Mouse (Mus musculus) forebrain, postnatal 0 days (tissue): ENCODE results near the gene Timm10. TPM values are rescaled to one million over a fixed set of nuclear protein-coding genes. Genes with fewer than 3 reads are reported as not detected.

Experiments used
- ATAC-seq: fragments of 200-750 bp; cut with Nextera tagmentation; 2 replicates; pipeline ENCODE4 v1.8.0; 2017; ENCODE audit warnings: mild to moderate bottlenecking, moderate library complexity
- DNase-seq: peaks from one replicate; pipeline ENCODE4 v3.0.0-alpha.2; 2015
- H3K27ac ChIP-seq: fragments of 300-500 bp; sonication (generic); 2 replicates; pipeline ENCODE4 v1.5.1; 2014; ENCODE audit warnings: low read depth, mild to moderate bottlenecking, antibody characterized with exemption, low read length, moderate library complexity, mixed read lengths
- H3K27me3 ChIP-seq: fragments of 300-500 bp; sonication (generic); 2 replicates; pipeline ENCODE4 v1.6.1; 2014; ENCODE audit warnings: mild to moderate bottlenecking, low read length, mixed read lengths; ENCODE audit not compliant: insufficient read depth
- H3K36me3 ChIP-seq: fragments of 300-500 bp; sonication (generic); 2 replicates; pipeline ENCODE4 v1.6.1; 2014; ENCODE audit warnings: mild to moderate bottlenecking, moderate library complexity; ENCODE audit not compliant: insufficient read depth
- H3K4me1 ChIP-seq: fragments of 300-500 bp; sonication (generic); 2 replicates; pipeline ENCODE4 v1.6.1; 2014; ENCODE audit warnings: antibody characterized with exemption; ENCODE audit not compliant: insufficient read depth
- H3K4me2 ChIP-seq: fragments of 300-500 bp; sonication (generic); 2 replicates; pipeline ENCODE4 v1.6.1; 2014; ENCODE audit warnings: low read depth, mild to moderate bottlenecking, moderate library complexity
- H3K4me3 ChIP-seq: fragments of 300-500 bp; sonication (generic); 2 replicates; pipeline ENCODE4 v1.5.1; 2014; ENCODE audit warnings: low read depth, low read length, mixed read lengths
- H3K9ac ChIP-seq: fragments of 300-500 bp; sonication (generic); 2 replicates; pipeline ENCODE4 v1.6.1; 2014; ENCODE audit warnings: mild to moderate bottlenecking
- H3K9me3 ChIP-seq: fragments of 300-500 bp; sonication (generic); 2 replicates; pipeline ENCODE4 v1.6.1; 2016; ENCODE audit warnings: low read length
- CTCF ChIP-seq: sonication (generic); IDR thresholded peaks from 2 replicates; pipeline ENCODE4 v1.5.1; 2016; ENCODE audit warnings: antibody characterized with exemption, control low read depth, low read depth
- WGBS: fragments of 180-500 bp; shearing (Covaris S2); extraction: QIAGEN DNeasy Blood & Tissue Kit; methylation state at CpG from one replicate; pipeline ENCODE4 v1.1.7; 2014; 5-methylcytosine and 5-hydroxymethylcytosine counted together
- polyA plus RNA-seq: library from polyadenylated mRNA; unstranded; fragments of >200 nt; fragmentation: Nextera tagmentation; extraction: Ambion mirVana; gene quantifications from 2 replicates; pipeline ENCODE4 v1.2.1, GENCODE M21; 2015
- total RNA-seq: library from RNA; depleted of rRNA; stranded (reverse); fragments of >200 nt; gene quantifications from 2 replicates; pipeline ENCODE4 v1.2.3, GENCODE M21; 2014

Timm10 gene
- total and polyA plus RNA-seq, 2 experiments from 2014 or later: 67.3 to 97.7 TPM

GRCm38 (mm10) chr2:84803963-84804362 is 22.8 kb upstream of the Timm10 start:
- no peak for TF ChIP-seq CTCF
- H3K4me3 ChIP-seq: no peak overlapping the region
- H3K36me3 ChIP-seq: no peaks in the 10 kb centered on the region
- H3K27me3 ChIP-seq: no peaks in the 10 kb centered on the region
- no peak overlapping the region for H3K4me2 ChIP-seq
- no peak overlapping the region for H3K9ac ChIP-seq
- no peak for ATAC-seq
- H3K9me3 ChIP-seq: no peaks in the 10 kb centered on the region
- no peak overlapping the region for H3K27ac ChIP-seq
- H3K4me1 ChIP-seq: no peaks in the 10 kb centered on the region
- DNase-seq: no peak
- WGBS: 92% methylated on average over 7 of the region's 7 CpGs

DNA sequence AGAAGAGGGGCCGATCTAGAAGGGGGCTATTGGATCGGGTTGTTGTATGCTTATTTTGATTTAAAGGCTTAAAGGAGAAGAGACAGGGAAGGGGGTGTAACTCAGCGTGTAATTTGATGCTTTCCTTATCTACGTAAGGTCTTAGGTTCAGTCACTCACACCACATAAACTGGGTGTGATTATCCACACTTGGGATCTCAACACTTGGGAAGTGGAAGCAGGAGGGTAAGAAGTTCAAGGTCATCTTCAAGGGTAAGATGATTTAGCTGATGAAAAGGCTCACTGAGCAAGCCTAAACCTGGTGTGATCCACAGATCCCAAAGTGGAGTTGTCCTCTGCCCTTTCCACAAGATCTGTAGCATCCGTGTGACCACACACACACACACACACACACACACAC is 20.3 kb upstream of the Timm10 start:
- 79% methylated on average over 5 of the region's 5 CpGs for WGBS
- H3K27ac ChIP-seq: no peak overlapping the region
- TF ChIP-seq CTCF: no peak
- no peaks in the 10 kb centered on the region for H3K4me1 ChIP-seq
- no peak overlapping the region for H3K4me2 ChIP-seq
- no peak overlapping the region for H3K9ac ChIP-seq
- no peaks in the 10 kb centered on the region for H3K36me3 ChIP-seq
- ATAC-seq: no peak
- no peaks in the 10 kb centered on the region for H3K27me3 ChIP-seq
- H3K4me3 ChIP-seq: no peak overlapping the region
- DNase-seq: no peak
- no peaks in the 10 kb centered on the region for H3K9me3 ChIP-seq

DNA sequence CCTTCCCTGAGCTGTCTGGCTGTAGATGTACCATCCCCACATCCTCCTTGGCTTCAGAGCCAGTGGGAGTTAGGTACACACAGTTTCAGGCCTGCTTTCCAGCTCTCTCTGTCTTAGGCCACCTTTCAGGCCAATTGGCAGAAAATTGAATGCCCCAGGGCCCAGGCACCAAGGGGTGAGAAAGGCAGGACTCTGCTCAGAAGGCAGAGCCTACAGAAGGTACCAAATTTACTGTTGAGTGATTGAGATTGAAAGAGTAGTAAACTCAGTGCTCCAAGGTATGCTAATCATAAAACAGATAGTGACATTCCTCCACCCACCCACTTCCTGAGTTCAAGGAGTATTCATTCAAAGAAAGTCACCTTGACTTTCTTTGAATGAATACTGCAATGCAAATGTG is 17.5 kb upstream of the Timm10 start:
- TF ChIP-seq CTCF: no peak
- no peak for DNase-seq
- no peaks in the 10 kb centered on the region for H3K36me3 ChIP-seq
- no peak overlapping the region for H3K4me2 ChIP-seq
- no peaks in the 10 kb centered on the region for H3K27me3 ChIP-seq
- ATAC-seq: no peak
- no peak overlapping the region for H3K4me3 ChIP-seq
- no peak overlapping the region for H3K27ac ChIP-seq
- H3K9me3 ChIP-seq: no peaks in the 10 kb centered on the region
- H3K4me1 ChIP-seq: no peaks in the 10 kb centered on the region
- H3K9ac ChIP-seq: no peak overlapping the region

DNA sequence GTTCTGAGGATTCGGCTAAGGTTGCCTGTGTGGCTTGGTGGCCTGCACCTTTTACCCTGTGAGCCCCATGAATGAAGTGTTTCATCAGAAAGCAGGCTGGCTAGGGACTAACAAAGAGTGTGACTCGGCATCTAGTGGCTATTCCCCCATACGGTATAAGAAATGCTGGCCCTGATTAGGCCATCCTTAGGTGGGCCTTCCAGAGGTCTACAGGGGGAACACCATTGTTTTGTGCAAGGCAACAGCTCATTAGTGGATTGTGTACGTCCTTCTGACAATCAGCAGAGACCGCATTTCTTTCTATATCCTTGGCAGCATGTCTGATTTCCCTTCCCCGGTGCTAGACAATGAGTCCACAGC is 16.3 kb upstream of the Timm10 start:
- Histone ChIP-seq H3K4me1 (no peaks in the 10 kb centered on the region), H3K36me3 (no peaks in the 10 kb centered on the region), H3K9ac (no peak overlapping the region), H3K4me3 (no peak overlapping the region), H3K9me3 (no peaks in the 10 kb centered on the region), H3K27ac (no peak overlapping the region; the same call in 1 of the 2 replicates), H3K4me2 (peak overlapping the region; percentile 43), H3K27me3 (no peaks in the 10 kb centered on the region)
- DNase-seq (no peak), ATAC-seq (peak; percentile 17)
- TF ChIP-seq CTCF: no peak
- 45% methylated on average over 6 of the region's 6 CpGs for WGBS

GRCm38 (mm10) chr2:84810886-84811577 is 15.8 kb upstream of the Timm10 start:
- peak overlapping the region; percentile 43 for H3K4me2 ChIP-seq
- H3K36me3 ChIP-seq: no peaks in the 10 kb centered on the region
- TF ChIP-seq CTCF: peak; percentile 76
- 0 out of 2 replicates have a peak overlapping the region, but pooled peaks have one; percentile 1 for H3K9ac ChIP-seq
- ATAC-seq (peak; percentile 91), DNase-seq (peak; percentile 87)
- WGBS: 32% methylated on average over 26 of the region's 26 CpGs
- no peaks in the 10 kb centered on the region for H3K4me1 ChIP-seq
- H3K4me3 ChIP-seq: peak overlapping the region; percentile 15; the same call in 1 of the 2 replicates
- H3K27me3 ChIP-seq: no peaks in the 10 kb centered on the region
- no peaks in the 10 kb centered on the region for H3K9me3 ChIP-seq
- no peak overlapping the region for H3K27ac ChIP-seq

GRCm38 (mm10) chr2:84811880-84812279 is 14.9 kb upstream of the Timm10 start:
- Histone ChIP-seq H3K27me3 (no peaks in the 10 kb centered on the region), H3K4me1 (no peaks in the 10 kb centered on the region), H3K27ac (no peak overlapping the region), H3K9me3 (no peaks in the 10 kb centered on the region), H3K9ac (no peak overlapping the region), H3K4me2 (no peak overlapping the region), H3K4me3 (no peak overlapping the region), H3K36me3 (no peaks in the 10 kb centered on the region)
- ATAC-seq (no peak), DNase-seq (no peak)
- WGBS: 87% methylated on average over 7 of the region's 7 CpGs
- no peak for TF ChIP-seq CTCF

- 79% methylated on average over 6 of the region's 6 CpGs for WGBS
- Histone ChIP-seq H3K9me3 (no peaks in the 10 kb centered on the region), H3K36me3 (no peaks in the 10 kb centered on the region), H3K27ac (no peak overlapping the region), H3K4me3 (no peak overlapping the region), H3K27me3 (no peaks in the 10 kb centered on the region), H3K4me1 (no peaks in the 10 kb centered on the region), H3K4me2 (no peak overlapping the region), H3K9ac (no peak overlapping the region)
- ATAC-seq: no peak
- no peak for DNase-seq
- no peak for TF ChIP-seq CTCF
These were observed 14.1 kb upstream of the Timm10 start for GRCm38 (mm10) chr2:84812676-84813075.
